Mouse (Mus musculus) liver, postnatal 0 days (tissue): ENCODE results near the gene Ttll3.

Experiments
- CTCF ChIP-seq: sonication (generic); IDR thresholded peaks from 2 replicates; pipeline ENCODE4 v1.5.1; 2016; ENCODE audit warnings: antibody characterized with exemption, low read depth
- EP300 ChIP-seq: IDR thresholded peaks from 2 replicates; pipeline ENCODE4 v1.6.1; 2016; ENCODE audit warnings: antibody characterized with exemption, low read depth, mild to moderate bottlenecking

GRCm38 (mm10) chr6:113368124-113368523 lies 20.9 kb upstream of the Ttll3 start:
- TF ChIP-seq CTCF = no peak
- TF ChIP-seq EP300 = no peak
